Mouse (Mus musculus) stomach, postnatal 0 days (tissue): ENCODE results near the gene Rbms1.

ENCODE experiments used
- CTCF ChIP-seq: IDR thresholded peaks from 2 replicates; pipeline ENCODE4 v1.5.1; 2016; ENCODE audit warnings: antibody characterized with exemption, low read depth, mild to moderate bottlenecking, moderate library complexity
- EP300 ChIP-seq: optimal IDR thresholded peaks from 2 replicates; pipeline ENCODE3; 2016; ENCODE audit warnings: antibody characterized with exemption

- TF ChIP-seq CTCF (no peak), EP300 (no peak)
Observed at GRCm38 (mm10) chr2:60865869-60866268, 97.1 kb downstream of the Rbms1 start.
